Mouse (Mus musculus): Measurements from ENCODE around the gene Pef1.

Gene Pef1

GRCm38 (mm10) chr4:130101183-130101582 is 1.2 kb upstream of the Pef1 start:
- peak; percentile 51 for DNase-seq

GRCm38 (mm10) chr4:130103632-130104031 is 1.3 kb downstream of the Pef1 start:
- no peak for DNase-seq

- DNase-seq: no peak
These were observed 2.2 kb downstream of the Pef1 start for GRCm38 (mm10) chr4:130104584-130104983.

- DNase-seq: no peak
These were observed 4.7 kb downstream of the Pef1 start for GRCm38 (mm10) chr4:130107065-130107443.

- peak; percentile 100 for DNase-seq
These were observed 5.2 kb downstream of the Pef1 start for GRCm38 (mm10) chr4:130107444-130108131.

- peak; percentile 69 for DNase-seq
These were observed 6.6 kb downstream of the Pef1 start for GRCm38 (mm10) chr4:130108929-130109328.

- DNase-seq: peak; percentile 41
These were observed 7.3 kb downstream of the Pef1 start for GRCm38 (mm10) chr4:130109666-130110065.

GRCm38 (mm10) chr4:130110091-130110490 is 7.7 kb downstream of the Pef1 start:
- DNase-seq: no peak

- DNase-seq: peak; percentile 73
These were observed 9.9 kb downstream of the Pef1 start for GRCm38 (mm10) chr4:130112299-130112698.

GRCm38 (mm10) chr4:130112732-130113131 is 10.4 kb downstream of the Pef1 start:
- no peak for DNase-seq

GRCm38 (mm10) chr4:130120752-130121151 is 18.4 kb downstream of the Pef1 start:
- no peak for DNase-seq

GRCm38 (mm10) chr4:130121560-130121959 is 19.2 kb downstream of the Pef1 start:
- DNase-seq: no peak

GRCm38 (mm10) chr4:130123020-130123419 is 20.7 kb downstream of the Pef1 start:
- DNase-seq: no peak

- DNase-seq: peak; percentile 68
These were observed 21.8 kb downstream of the Pef1 start for GRCm38 (mm10) chr4:130124110-130124509.

- peak; percentile 50 for DNase-seq
These were observed 22.8 kb downstream of the Pef1 start for GRCm38 (mm10) chr4:130125164-130125563.

- DNase-seq: no peak
These were observed 23.6 kb downstream of the Pef1 start for GRCm38 (mm10) chr4:130125935-130126334.

- DNase-seq: no peak
These were observed 26.5 kb downstream of the Pef1 start for GRCm38 (mm10) chr4:130128907-130129306.

- no peak for DNase-seq
These were observed 27.7 kb downstream of the Pef1 start for GRCm38 (mm10) chr4:130130082-130130481.

GRCm38 (mm10) chr4:130130641-130131350 is 28.4 kb downstream of the Pef1 start:
- no peak for DNase-seq

GRCm38 (mm10) chr4:130131448-130132105 is 29.2 kb downstream of the Pef1 start:
- DNase-seq: no peak

GRCm38 (mm10) chr4:130133399-130133798 is 31.0 kb downstream of the Pef1 start:
- DNase-seq: no peak

- peak; percentile 86 for DNase-seq
These were observed 36.3 kb downstream of the Pef1 start for GRCm38 (mm10) chr4:130138441-130139213.

GRCm38 (mm10) chr4:130139214-130139492 is 36.8 kb downstream of the Pef1 start, which contains the start of gene Hcrtr1:
TSS of gene Hcrtr1 (minus strand) at chr4:130139359.
- DNase-seq: no peak

Measured in lung, postnatal 10 days (tissue).